In the genomic region with DNA sequence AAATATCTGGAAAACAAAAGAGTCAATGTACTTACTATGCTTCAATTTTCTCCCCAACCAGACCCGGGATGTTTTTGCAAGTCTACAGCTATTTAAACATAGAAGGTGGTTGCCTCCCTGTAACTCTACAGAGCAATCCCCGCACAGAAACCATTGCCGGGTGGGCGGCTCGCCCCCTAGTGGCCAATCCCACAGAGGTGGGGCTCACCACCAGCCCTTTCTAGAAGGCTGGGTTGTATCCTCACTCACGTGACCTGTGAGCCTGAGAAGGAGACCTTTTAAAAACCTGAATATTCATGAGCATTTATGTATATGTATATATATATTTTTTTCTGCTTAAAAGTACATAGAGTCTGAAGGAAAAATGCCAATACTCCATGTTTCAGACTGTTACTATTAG, we compare ENCODE assay signal across 8 mouse cellular contexts. TPM values are rescaled to one million over a fixed set of nuclear protein-coding genes. Genes with fewer than 3 reads are reported as not detected.
DNase-seq lines count a peak whose midpoint lies in the region; ATAC-seq and TF ChIP-seq lines count a peak whose summit lies in the region.

No protein-coding gene starts in this region.

- no peaks in the 10 kb centered on the region for H3K4me1 ChIP-seq in ES-Bruce4 (ENCODE audit: control insufficient read depth, insufficient read depth, low read length)
- H3K4me1 ChIP-seq in forebrain, postnatal 0 days (ENCODE audit: insufficient read depth), result no peaks in the 10 kb centered on the region
- peaks cover 7% of the 10 kb centered on the region for H3K4me1 ChIP-seq in kidney, embryonic 15.5 days

- TF ChIP-seq POLR2A in ES-Bruce4 (IDR thresholded peaks at IDR 0.05; ENCODE audit: insufficient read depth, low read length), result no peak

- no peak for TF ChIP-seq EP300 in ES-Bruce4 (IDR thresholded peaks at IDR 0.05; ENCODE audit: insufficient read depth, low read depth, low read length)

- peak; percentile 77 for TF ChIP-seq CTCF in ES-Bruce4 (IDR thresholded peaks at IDR 0.05; ENCODE audit: low read depth, low read length)
- peak; percentile 74 for TF ChIP-seq CTCF in forebrain, postnatal 0 days (IDR thresholded peaks at IDR 0.05; ENCODE audit: low read depth)

- H3K27me3 ChIP-seq in ES-Bruce4 (ENCODE audit: control insufficient read depth, insufficient read depth, low read length, poor library complexity, severe bottlenecking), result no peaks in the 10 kb centered on the region
- no peaks in the 10 kb centered on the region for H3K27me3 ChIP-seq in forebrain, postnatal 0 days (ENCODE audit: insufficient read depth, low read length)
- H3K27me3 ChIP-seq in kidney, embryonic 15.5 days, result no peaks in the 10 kb centered on the region

- no peak overlapping the region for H3K9ac ChIP-seq in ES-Bruce4 (ENCODE audit: low read depth, poor library complexity, severe bottlenecking)
- H3K9ac ChIP-seq in forebrain, postnatal 0 days, result no peak overlapping the region
- H3K9ac ChIP-seq in kidney, embryonic 15.5 days, result no peak overlapping the region

- peak; percentile 74 for ATAC-seq in forebrain, postnatal 0 days
- ATAC-seq in kidney, embryonic 15.5 days (replicated peaks; ENCODE audit: low FRiP score), result 0 out of 2 replicates have a peak, but pooled peaks have one; percentile 36

- H3K9me3 ChIP-seq in ES-Bruce4 (replicated peaks; ENCODE audit: control insufficient read depth, insufficient read depth, low read length, poor library complexity, severe bottlenecking), result no peaks in the 10 kb centered on the region
- no peaks in the 10 kb centered on the region for H3K9me3 ChIP-seq in forebrain, postnatal 0 days (ENCODE audit: low read length)
- H3K9me3 ChIP-seq in kidney, embryonic 15.5 days (replicated peaks), result no peaks in the 10 kb centered on the region

- H3K27ac ChIP-seq in ES-Bruce4 (ENCODE audit: insufficient read depth, low read length), result no peak overlapping the region
- H3K27ac ChIP-seq in forebrain, postnatal 0 days (ENCODE audit: low read depth, low read length), result no peak overlapping the region
- no peak overlapping the region for H3K27ac ChIP-seq in kidney, embryonic 15.5 days

- no peaks in the 10 kb centered on the region for H3K36me3 ChIP-seq in ES-Bruce4 (ENCODE audit: control insufficient read depth, insufficient read depth, low read length, poor library complexity, severe bottlenecking)
- no peaks in the 10 kb centered on the region for H3K36me3 ChIP-seq in forebrain, postnatal 0 days (ENCODE audit: insufficient read depth)
- no peaks in the 10 kb centered on the region for H3K36me3 ChIP-seq in kidney, embryonic 15.5 days

- peak; percentile 11 for DNase-seq in 3134 (ENCODE audit: extremely low read depth, insufficient read length, low spot score)
- peak; percentile 31 to 48 for DNase-seq in cerebellum, adult 18-20 months
- peak; percentile 44 for DNase-seq in forebrain, postnatal 0 days
- peak; percentile 18 to 39 for DNase-seq in lung, adult 18-20 months
- DNase-seq in retina, postnatal 7 days (ENCODE audit: low read depth, low spot score), result peak; percentile 13
- no peak for DNase-seq in yolk sac, embryonic 10.5 days (ENCODE audit: low spot score)

- no peak overlapping the region for H3K4me2 ChIP-seq in forebrain, postnatal 0 days (ENCODE audit: low read depth)
- H3K4me2 ChIP-seq in kidney, embryonic 15.5 days, result no peak overlapping the region

- 10% methylated on average over 6 of the region's 6 CpGs for WGBS in forebrain, postnatal 0 days
- WGBS in kidney, embryonic 15.5 days, result 12% methylated on average over 6 of the region's 6 CpGs

- no peak overlapping the region for H3K4me3 ChIP-seq in ES-Bruce4 (ENCODE audit: low read depth, low read length)
- H3K4me3 ChIP-seq in forebrain, postnatal 0 days (ENCODE audit: low read depth, low read length), result no peak overlapping the region
- no peak overlapping the region for H3K4me3 ChIP-seq in kidney, embryonic 15.5 days (replicated peaks)

RNA-seq across cellular contexts. Expression of a gene that starts 49.9 kb away (rescaled TPM):
- 0.26 TPM in 1 of 2 replicates, not detected in the other for polyA plus RNA-seq in ES-Bruce4 (2011; ENCODE audit: insufficient read depth, insufficient read length, low read depth, missing spikeins)
- 0.10 and 1.1 TPM in 2 replicates for total RNA-seq in forebrain, postnatal 0 days (2014; rRNA removed)
- 0.38 and 0.39 TPM in 2 replicates for polyA plus RNA-seq in forebrain, postnatal 0 days (2015; fragmentation: Nextera tagmentation; extraction: Ambion mirVana)
- polyA plus RNA-seq in kidney, embryonic 15.5 days (2015; fragmentation: Nextera tagmentation; extraction: Ambion mirVana), result 0.30 and 0.52 TPM in 2 replicates
